Mouse (Mus musculus) heart, embryonic 13.5 days (tissue): ENCODE data around the gene Rbms3. TPM values are rescaled to one million over a fixed set of nuclear protein-coding genes. Genes with fewer than 3 reads are reported as not detected.

Experiments
- ATAC-seq: fragments of 200-750 bp; cut with Nextera tagmentation; 2 replicates; pipeline ENCODE4 v1.8.0; 2017; ENCODE audit warnings: moderate TSS enrichment; ENCODE audit not compliant: insufficient number of reproducible peaks, low FRiP score, low TSS enrichment; ENCODE audit errors: extremely low read depth
- H3K27ac ChIP-seq: fragments of 300-500 bp; sonication (generic); replicated peaks from 2 replicates; pipeline ENCODE4 v1.5.1; 2015; ENCODE audit warnings: moderate library complexity, mild to moderate bottlenecking, inconsistent platforms
- H3K27me3 ChIP-seq: fragments of 300-500 bp; sonication (generic); replicated peaks from 2 replicates; pipeline ENCODE4 v1.6.1; 2015; ENCODE audit warnings: mild to moderate bottlenecking, inconsistent platforms
- H3K36me3 ChIP-seq: fragments of 300-500 bp; sonication (generic); 2 replicates; pipeline ENCODE4 v1.6.1; 2015; ENCODE audit warnings: mild to moderate bottlenecking, inconsistent platforms
- H3K4me1 ChIP-seq: fragments of 300-500 bp; sonication (generic); 2 replicates; pipeline ENCODE4 v1.6.1; 2015; ENCODE audit warnings: inconsistent platforms
- H3K4me2 ChIP-seq: fragments of 300-500 bp; sonication (generic); 2 replicates; pipeline ENCODE4 v1.6.1; 2015; ENCODE audit warnings: inconsistent platforms, mild to moderate bottlenecking, moderate library complexity
- H3K4me3 ChIP-seq: fragments of 300-500 bp; sonication (generic); 2 replicates; pipeline ENCODE4 v1.5.1; 2015; ENCODE audit warnings: moderate library complexity, mild to moderate bottlenecking, inconsistent platforms
- H3K9ac ChIP-seq: fragments of 300-500 bp; sonication (generic); 2 replicates; pipeline ENCODE4 v1.6.1; 2015; ENCODE audit warnings: inconsistent platforms, mild to moderate bottlenecking, moderate library complexity
- H3K9me3 ChIP-seq: fragments of 300-500 bp; sonication (generic); 2 replicates; pipeline ENCODE4 v1.6.1; 2016; ENCODE audit warnings: inconsistent platforms
- WGBS: fragments of 180-500 bp; shearing (Covaris S2); methylation state at CpG from one replicate; pipeline ENCODE4 v1.1.7; 2015; ENCODE audit warnings: mixed read lengths; 5-methylcytosine and 5-hydroxymethylcytosine counted together
- polyA plus RNA-seq: library from polyadenylated mRNA; unstranded; fragments of >200 nt; fragmentation: Nextera tagmentation; extraction: Ambion mirVana; gene quantifications from 2 replicates; pipeline ENCODE4 v1.2.1, GENCODE M21; 2015

Gene Rbms3
- polyA plus RNA-seq, 1 experiment from 2014 or later = 36.0 TPM

GRCm38 (mm10) chr9:116857151-116857550, 772.6 kb downstream of the Rbms3 start:
- Histone ChIP-seq H3K27me3 (no peaks in the 10 kb centered on the region), H3K36me3 (no peaks in the 10 kb centered on the region), H3K4me1 (peaks cover 12% of the 10 kb centered on the region), H3K4me2 (no peak overlapping the region), H3K9ac (no peak overlapping the region), H3K27ac (no peak overlapping the region), H3K9me3 (no peaks in the 10 kb centered on the region), H3K4me3 (no peak overlapping the region)
- ATAC-seq = no peak
- WGBS = 82% methylated on average over 3 of the region's 3 CpGs

DNA sequence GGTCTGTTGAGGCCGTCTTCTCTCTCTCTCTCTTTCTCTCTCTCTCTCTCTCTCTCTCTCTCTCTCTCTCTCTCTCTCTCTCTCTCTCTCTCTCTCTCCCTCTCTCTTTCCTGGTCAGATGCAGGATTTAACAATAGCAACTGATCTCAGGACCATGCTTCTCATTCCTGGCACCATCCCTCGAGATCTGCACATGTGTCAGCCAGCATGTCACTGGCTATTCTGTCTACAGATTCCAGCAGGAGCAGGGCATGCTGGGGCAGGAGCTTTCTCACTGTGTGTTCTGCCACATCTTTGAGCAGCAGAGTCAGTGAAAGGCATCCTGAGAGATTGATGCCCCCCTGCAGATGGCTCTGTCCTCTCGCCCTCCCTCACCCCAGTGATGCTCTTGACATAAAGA, 774.0 kb downstream of the Rbms3 start:
- 54% methylated on average over 3 of the region's 3 CpGs for WGBS
- H3K36me3 ChIP-seq = peaks cover 3% of the 10 kb centered on the region; the same call in 1 of the 2 replicates
- no peak overlapping the region for H3K9ac ChIP-seq
- no peaks in the 10 kb centered on the region for H3K9me3 ChIP-seq
- H3K27me3 ChIP-seq = no peaks in the 10 kb centered on the region
- no peak overlapping the region for H3K4me3 ChIP-seq
- H3K4me1 ChIP-seq = peaks cover 12% of the 10 kb centered on the region
- ATAC-seq = no peak
- H3K4me2 ChIP-seq = no peak overlapping the region
- H3K27ac ChIP-seq = 0 out of 2 replicates have a peak overlapping the region, but pooled peaks have one; percentile 8

DNA sequence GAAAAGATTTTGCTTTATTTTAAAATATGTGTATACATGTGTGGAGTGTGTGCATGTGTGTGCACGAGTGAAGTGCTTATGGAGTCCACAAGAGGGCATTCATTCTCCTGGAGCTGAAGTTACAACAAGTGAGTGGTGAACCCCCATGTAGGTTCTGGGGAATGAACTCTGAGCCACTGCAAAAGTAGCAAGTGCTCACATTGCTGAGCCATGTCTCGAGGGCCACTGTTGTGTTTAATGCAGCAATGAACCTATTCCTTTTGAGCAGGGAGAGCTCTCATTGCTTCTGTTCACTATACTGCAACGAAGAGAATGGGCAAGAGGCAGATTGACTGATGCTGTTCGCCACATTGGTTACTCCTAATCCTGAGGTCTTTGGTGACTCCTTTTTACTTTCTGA, 780.8 kb downstream of the Rbms3 start:
- Histone ChIP-seq H3K4me2 (no peak overlapping the region), H3K4me1 (peaks cover 14% of the 10 kb centered on the region), H3K36me3 (peaks cover 3% of the 10 kb centered on the region; the same call in 1 of the 2 replicates), H3K9me3 (no peaks in the 10 kb centered on the region; the same call in 1 of the 2 replicates), H3K27me3 (no peaks in the 10 kb centered on the region), H3K27ac (no peak overlapping the region), H3K4me3 (no peak overlapping the region), H3K9ac (no peak overlapping the region)
- WGBS = 84% methylated on average over 4 of the region's 4 CpGs
- no peak for ATAC-seq

GRCm38 (mm10) chr9:116848166-116848565, 781.5 kb downstream of the Rbms3 start:
- Histone ChIP-seq H3K9ac (no peak overlapping the region), H3K9me3 (no peaks in the 10 kb centered on the region; the same call in 1 of the 2 replicates), H3K36me3 (peaks cover 3% of the 10 kb centered on the region; the same call in 1 of the 2 replicates), H3K27ac (no peak overlapping the region), H3K27me3 (no peaks in the 10 kb centered on the region), H3K4me3 (no peak overlapping the region), H3K4me2 (no peak overlapping the region), H3K4me1 (peaks cover 14% of the 10 kb centered on the region)
- 70% methylated on average over 10 of the region's 10 CpGs for WGBS
- no peak for ATAC-seq

GRCm38 (mm10) chr9:116847241-116848135, 782.2 kb downstream of the Rbms3 start:
- Histone ChIP-seq H3K4me1 (peaks cover 14% of the 10 kb centered on the region), H3K27me3 (no peaks in the 10 kb centered on the region), H3K36me3 (peaks cover 3% of the 10 kb centered on the region; the same call in 1 of the 2 replicates), H3K9me3 (no peaks in the 10 kb centered on the region; the same call in 1 of the 2 replicates), H3K27ac (peak overlapping the region; percentile 28; the same call in 1 of the 2 replicates), H3K9ac (no peak overlapping the region), H3K4me2 (no peak overlapping the region), H3K4me3 (no peak overlapping the region)
- ATAC-seq = no peak
- WGBS = 61% methylated on average over 7 of the region's 7 CpGs

GRCm38 (mm10) chr9:116834949-116835348, 794.8 kb downstream of the Rbms3 start:
- ATAC-seq = no peak
- no peak overlapping the region for H3K4me3 ChIP-seq
- H3K9me3 ChIP-seq = no peaks in the 10 kb centered on the region
- no peaks in the 10 kb centered on the region for H3K36me3 ChIP-seq
- H3K27ac ChIP-seq = no peak overlapping the region
- H3K9ac ChIP-seq = no peak overlapping the region
- H3K4me1 ChIP-seq = peaks cover 17% of the 10 kb centered on the region
- H3K27me3 ChIP-seq = no peaks in the 10 kb centered on the region
- WGBS = 70% methylated on average over 8 of the region's 8 CpGs
- H3K4me2 ChIP-seq = no peak overlapping the region

GRCm38 (mm10) chr9:116833677-116834076, 796.0 kb downstream of the Rbms3 start:
- Histone ChIP-seq H3K9ac (no peak overlapping the region), H3K9me3 (no peaks in the 10 kb centered on the region), H3K4me3 (no peak overlapping the region), H3K4me2 (no peak overlapping the region), H3K27ac (no peak overlapping the region), H3K4me1 (peaks cover 13% of the 10 kb centered on the region), H3K36me3 (no peaks in the 10 kb centered on the region), H3K27me3 (no peaks in the 10 kb centered on the region)
- no peak for ATAC-seq
- WGBS = 69% methylated on average over 7 of the region's 7 CpGs

DNA sequence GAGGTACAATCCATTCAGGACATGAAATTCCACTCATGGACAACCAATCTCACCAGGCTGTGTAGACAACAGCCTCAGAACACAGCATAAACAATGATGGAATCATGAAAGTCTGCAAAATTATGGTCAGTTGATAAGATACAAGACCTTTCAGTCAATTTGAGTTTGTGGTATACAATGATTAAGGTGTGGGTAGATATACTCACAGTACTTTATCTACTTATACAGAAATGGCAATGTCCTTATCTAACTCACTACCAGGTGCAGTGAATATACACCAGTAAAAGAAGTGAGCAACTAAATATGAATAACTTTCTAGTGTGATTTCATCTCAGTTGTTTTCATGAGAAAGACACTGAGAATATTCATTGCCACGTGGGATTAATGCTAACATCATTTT, 796.9 kb downstream of the Rbms3 start:
- no peaks in the 10 kb centered on the region for H3K27me3 ChIP-seq
- H3K9ac ChIP-seq = no peak overlapping the region
- H3K27ac ChIP-seq = no peak overlapping the region
- 72% methylated on average over 1 of the region's 1 CpGs for WGBS
- no peaks in the 10 kb centered on the region for H3K9me3 ChIP-seq
- H3K4me1 ChIP-seq = peaks cover 13% of the 10 kb centered on the region
- ATAC-seq = no peak
- no peak overlapping the region for H3K4me3 ChIP-seq
- no peak overlapping the region for H3K4me2 ChIP-seq
- H3K36me3 ChIP-seq = no peaks in the 10 kb centered on the region

- H3K4me2 ChIP-seq = no peak overlapping the region
- no peak overlapping the region for H3K4me3 ChIP-seq
- ATAC-seq = no peak
- no peaks in the 10 kb centered on the region for H3K36me3 ChIP-seq
- H3K27ac ChIP-seq = no peak overlapping the region
- peaks cover 13% of the 10 kb centered on the region for H3K4me1 ChIP-seq
- no peaks in the 10 kb centered on the region for H3K9me3 ChIP-seq
- no peaks in the 10 kb centered on the region for H3K27me3 ChIP-seq
- no peak overlapping the region for H3K9ac ChIP-seq
- WGBS = 43% methylated on average over 5 of the region's 5 CpGs
Observed at GRCm38 (mm10) chr9:116831386-116831785, 798.3 kb downstream of the Rbms3 start.

- no peak overlapping the region for H3K4me2 ChIP-seq
- H3K4me1 ChIP-seq = peaks cover 13% of the 10 kb centered on the region
- no peak for ATAC-seq
- H3K4me3 ChIP-seq = no peak overlapping the region
- no peaks in the 10 kb centered on the region for H3K36me3 ChIP-seq
- no peaks in the 10 kb centered on the region for H3K9me3 ChIP-seq
- no peak overlapping the region for H3K27ac ChIP-seq
- no peaks in the 10 kb centered on the region for H3K27me3 ChIP-seq
- no peak overlapping the region for H3K9ac ChIP-seq
- WGBS = 51% methylated on average over 4 of the region's 4 CpGs
Observed at GRCm38 (mm10) chr9:116829929-116830328, 799.8 kb downstream of the Rbms3 start.

GRCm38 (mm10) chr9:116821601-116822000, 808.1 kb downstream of the Rbms3 start:
- Histone ChIP-seq H3K27ac (no peak overlapping the region), H3K36me3 (peaks cover 14% of the 10 kb centered on the region), H3K4me3 (no peak overlapping the region), H3K27me3 (no peaks in the 10 kb centered on the region), H3K4me1 (no peaks in the 10 kb centered on the region), H3K9ac (no peak overlapping the region), H3K4me2 (no peak overlapping the region), H3K9me3 (no peaks in the 10 kb centered on the region)
- WGBS = 79% methylated on average over 7 of the region's 7 CpGs
- no peak for ATAC-seq

GRCm38 (mm10) chr9:116817196-116817595, 812.5 kb downstream of the Rbms3 start:
- Histone ChIP-seq H3K4me3 (no peak overlapping the region), H3K9me3 (no peaks in the 10 kb centered on the region), H3K4me2 (no peak overlapping the region), H3K9ac (no peak overlapping the region), H3K27me3 (no peaks in the 10 kb centered on the region), H3K27ac (no peak overlapping the region), H3K4me1 (peaks cover 7% of the 10 kb centered on the region; the same call in 1 of the 2 replicates), H3K36me3 (peaks cover 9% of the 10 kb centered on the region)
- no peak for ATAC-seq
- 74% methylated on average over 1 of the region's 1 CpGs for WGBS
